Mouse (Mus musculus) liver, postnatal 0 days (tissue): ENCODE data around the gene Dtnbp1. TPM values are rescaled to one million over a fixed set of nuclear protein-coding genes. Genes with fewer than 3 reads are reported as not detected.

Source experiments
- ATAC-seq: fragments of 200-750 bp; cut with Nextera tagmentation; 2 replicates; pipeline ENCODE4 v1.8.0; 2017; ENCODE audit warnings: mild to moderate bottlenecking, moderate library complexity
- DNase-seq: peaks from one replicate; pipeline ENCODE4 v3.0.0-alpha.2; 2016
- H3K27ac ChIP-seq: fragments of 300-500 bp; sonication (generic); 2 replicates; pipeline ENCODE4 v1.5.1; 2014; ENCODE audit warnings: antibody characterized with exemption, moderate library complexity, mild to moderate bottlenecking, low read depth
- H3K27me3 ChIP-seq: fragments of 300-500 bp; sonication (generic); 2 replicates; pipeline ENCODE4 v1.6.1; 2014; ENCODE audit warnings: low read length, control low read depth, mixed read lengths; ENCODE audit not compliant: insufficient read depth
- H3K36me3 ChIP-seq: fragments of 300-500 bp; sonication (generic); replicated peaks from 2 replicates; pipeline ENCODE4 v1.6.1; 2014; ENCODE audit warnings: mild to moderate bottlenecking, control low read depth, low read length, moderate library complexity, mixed read lengths; ENCODE audit not compliant: insufficient read depth
- H3K4me1 ChIP-seq: fragments of 300-500 bp; sonication (generic); 2 replicates; pipeline ENCODE4 v1.6.1; 2014; ENCODE audit warnings: antibody characterized with exemption, mild to moderate bottlenecking, control low read depth; ENCODE audit not compliant: insufficient read depth
- H3K4me2 ChIP-seq: fragments of 300-500 bp; sonication (generic); 2 replicates; pipeline ENCODE4 v1.6.1; 2014; ENCODE audit warnings: low read depth, mild to moderate bottlenecking, low read length, moderate library complexity, mixed read lengths
- H3K4me3 ChIP-seq: fragments of 300-500 bp; sonication (generic); 2 replicates; pipeline ENCODE4 v1.5.1; 2014; ENCODE audit warnings: low read depth, low read length
- H3K9ac ChIP-seq: fragments of 300-500 bp; sonication (generic); replicated peaks from 2 replicates; pipeline ENCODE4 v1.6.1; 2014; ENCODE audit warnings: mild to moderate bottlenecking, moderate library complexity
- H3K9me3 ChIP-seq: fragments of 300-500 bp; sonication (generic); 2 replicates; pipeline ENCODE4 v1.6.1; 2016; ENCODE audit warnings: mild to moderate bottlenecking, control low read depth, low read length, mixed read lengths
- CTCF ChIP-seq: sonication (generic); IDR thresholded peaks from 2 replicates; pipeline ENCODE4 v1.5.1; 2016; ENCODE audit warnings: antibody characterized with exemption, low read depth
- EP300 ChIP-seq: IDR thresholded peaks from 2 replicates; pipeline ENCODE4 v1.6.1; 2016; ENCODE audit warnings: antibody characterized with exemption, low read depth, mild to moderate bottlenecking
- WGBS: fragments of 180-500 bp; shearing (Covaris S2); extraction: QIAGEN DNeasy Blood & Tissue Kit; methylation state at CpG from one replicate; pipeline ENCODE4 v1.1.7; 2014; ENCODE audit not compliant: insufficient replicate concordance; 5-methylcytosine and 5-hydroxymethylcytosine counted together
- polyA plus RNA-seq: library from polyadenylated mRNA; unstranded; fragments of >200 nt; fragmentation: Nextera tagmentation; extraction: Ambion mirVana; gene quantifications from 2 replicates; pipeline ENCODE4 v1.2.1, GENCODE M21; 2015

Gene Dtnbp1
- polyA plus RNA-seq, 1 experiment from 2014 or later: 34.2 TPM

DNA sequence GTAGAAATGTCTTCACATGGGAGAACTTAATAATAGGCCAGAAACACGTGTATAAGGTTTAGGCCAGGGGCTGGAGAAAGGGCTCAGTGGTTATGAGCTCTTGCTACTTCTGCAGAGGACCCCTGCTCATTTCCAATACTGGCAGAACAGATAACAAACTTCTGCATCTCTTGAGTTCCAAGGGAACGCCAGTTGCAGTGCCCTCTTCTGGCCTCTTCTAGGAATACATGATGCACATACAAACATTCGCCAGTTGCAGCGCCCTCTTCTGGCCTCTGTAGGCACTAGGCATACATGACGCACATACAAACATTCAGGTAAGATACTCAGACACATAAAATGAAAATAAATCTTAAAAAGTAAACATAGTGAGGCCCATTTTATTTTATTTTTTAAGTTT, 4.5 kb upstream of the Dtnbp1 start:
- 0 out of 2 replicates have a peak overlapping the region, but pooled peaks have one; percentile 5 for H3K27ac ChIP-seq

DNA sequence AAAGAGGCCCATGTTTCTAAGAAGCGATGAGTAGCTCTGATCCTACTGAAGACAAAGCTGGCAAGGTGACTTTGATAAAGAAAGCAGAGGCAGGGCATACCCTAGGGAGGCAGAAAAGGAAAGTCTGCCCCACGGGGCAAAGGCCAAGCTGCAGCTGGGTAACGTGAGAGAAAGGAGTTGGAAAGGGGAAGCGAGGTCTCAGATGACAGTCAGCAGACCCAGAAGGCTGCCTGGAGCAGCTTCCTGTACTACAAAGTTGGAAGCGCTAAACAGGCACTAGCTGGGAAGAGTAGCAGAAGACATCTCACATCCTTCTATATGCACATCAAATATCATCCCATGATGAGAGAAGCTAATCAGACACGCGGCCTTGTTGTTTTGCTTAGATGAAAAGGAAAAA, 3.9 kb upstream of the Dtnbp1 start:
- Histone ChIP-seq H3K36me3 (no peaks in the 10 kb centered on the region), H3K27ac (0 out of 2 replicates have a peak overlapping the region, but pooled peaks have one; percentile 5), H3K4me1 (peaks cover 7% of the 10 kb centered on the region), H3K9ac (no peak overlapping the region), H3K9me3 (no peaks in the 10 kb centered on the region), H3K4me2 (no peak overlapping the region), H3K27me3 (no peaks in the 10 kb centered on the region), H3K4me3 (no peak overlapping the region)
- WGBS: 40% methylated on average over 7 of the region's 7 CpGs
- ATAC-seq: no peak
- DNase-seq: peak; percentile 39
- TF ChIP-seq CTCF (no peak), EP300 (no peak)

More for the DNA sequence above, 4.5 kb upstream of the Dtnbp1 start:
- H3K36me3 ChIP-seq: no peaks in the 10 kb centered on the region
- peaks cover 7% of the 10 kb centered on the region for H3K4me1 ChIP-seq
- no peaks in the 10 kb centered on the region for H3K27me3 ChIP-seq
- no peak overlapping the region for H3K4me3 ChIP-seq
- H3K9ac ChIP-seq: no peak overlapping the region
- no peak for TF ChIP-seq EP300
- TF ChIP-seq CTCF: peak; percentile 74
- ATAC-seq (no peak), DNase-seq (peak; percentile 56)
- no peaks in the 10 kb centered on the region for H3K9me3 ChIP-seq
- no peak overlapping the region for H3K4me2 ChIP-seq
- 63% methylated on average over 5 of the region's 5 CpGs for WGBS

DNA sequence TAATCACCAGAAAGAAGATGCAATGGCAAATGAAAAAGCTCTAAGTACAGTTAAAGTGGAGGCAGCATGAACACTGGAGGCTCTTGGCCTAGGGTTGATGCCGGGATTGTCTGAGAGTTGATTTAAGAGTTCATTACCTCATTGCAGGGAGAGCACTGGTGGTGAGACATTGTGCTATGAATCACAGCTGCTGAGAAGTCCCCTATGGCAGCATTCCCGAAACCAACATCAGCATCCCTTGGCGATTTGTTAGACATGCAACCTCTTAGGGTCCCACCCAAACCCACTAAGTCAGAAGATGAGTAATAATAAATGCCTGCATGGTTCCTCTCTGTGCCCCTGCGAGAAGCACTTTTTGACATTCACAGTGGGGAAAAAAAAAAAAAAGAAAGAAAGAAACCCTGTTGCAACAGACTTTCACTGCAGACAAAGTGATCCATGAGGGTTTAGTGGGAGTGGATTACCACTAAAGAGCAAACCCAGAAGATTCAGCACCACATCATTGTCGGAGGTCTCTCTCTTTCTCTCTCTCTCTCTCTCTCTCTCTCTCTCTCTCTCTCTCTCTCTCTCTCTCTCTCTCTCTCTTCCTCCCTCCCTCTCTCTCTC, 3.1 kb upstream of the Dtnbp1 start:
- Histone ChIP-seq H3K9ac (no peak overlapping the region), H3K4me2 (no peak overlapping the region), H3K36me3 (no peaks in the 10 kb centered on the region), H3K9me3 (no peaks in the 10 kb centered on the region), H3K4me3 (no peak overlapping the region), H3K27me3 (no peaks in the 10 kb centered on the region), H3K27ac (no peak overlapping the region), H3K4me1 (peaks cover 7% of the 10 kb centered on the region)
- TF ChIP-seq EP300 (no peak), CTCF (no peak)
- 81% methylated on average over 5 of the region's 5 CpGs for WGBS
- no peak for DNase-seq
- no peak for ATAC-seq

DNA sequence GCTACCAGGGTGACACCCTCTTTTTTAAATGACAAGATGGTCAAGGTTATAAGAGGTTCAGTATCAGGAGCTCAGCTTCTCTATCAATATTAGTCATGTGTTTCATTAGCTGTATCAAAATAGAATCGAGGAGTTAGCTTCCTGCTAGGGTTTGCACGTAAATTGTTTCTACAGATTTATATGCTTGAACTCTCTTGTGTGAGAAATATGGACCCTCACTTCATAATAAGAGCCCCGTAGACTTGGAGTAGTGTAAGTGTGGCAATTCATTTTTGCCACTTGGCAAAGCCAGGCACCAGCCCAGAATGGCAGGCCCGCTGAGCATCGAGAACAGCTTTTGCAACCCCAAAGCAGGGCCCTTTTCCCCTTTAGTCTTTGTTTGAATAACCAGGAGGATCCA, 1.1 kb upstream of the Dtnbp1 start:
- Histone ChIP-seq H3K4me2 (no peak overlapping the region), H3K9me3 (no peaks in the 10 kb centered on the region), H3K36me3 (peaks cover 3% of the 10 kb centered on the region; the same call in 1 of the 2 replicates), H3K4me1 (peaks cover 7% of the 10 kb centered on the region), H3K27ac (no peak overlapping the region), H3K27me3 (no peaks in the 10 kb centered on the region), H3K4me3 (no peak overlapping the region), H3K9ac (no peak overlapping the region)
- TF ChIP-seq EP300: no peak
- no peak for DNase-seq
- WGBS: 74% methylated on average over 5 of the region's 5 CpGs
- no peak for ATAC-seq

DNA sequence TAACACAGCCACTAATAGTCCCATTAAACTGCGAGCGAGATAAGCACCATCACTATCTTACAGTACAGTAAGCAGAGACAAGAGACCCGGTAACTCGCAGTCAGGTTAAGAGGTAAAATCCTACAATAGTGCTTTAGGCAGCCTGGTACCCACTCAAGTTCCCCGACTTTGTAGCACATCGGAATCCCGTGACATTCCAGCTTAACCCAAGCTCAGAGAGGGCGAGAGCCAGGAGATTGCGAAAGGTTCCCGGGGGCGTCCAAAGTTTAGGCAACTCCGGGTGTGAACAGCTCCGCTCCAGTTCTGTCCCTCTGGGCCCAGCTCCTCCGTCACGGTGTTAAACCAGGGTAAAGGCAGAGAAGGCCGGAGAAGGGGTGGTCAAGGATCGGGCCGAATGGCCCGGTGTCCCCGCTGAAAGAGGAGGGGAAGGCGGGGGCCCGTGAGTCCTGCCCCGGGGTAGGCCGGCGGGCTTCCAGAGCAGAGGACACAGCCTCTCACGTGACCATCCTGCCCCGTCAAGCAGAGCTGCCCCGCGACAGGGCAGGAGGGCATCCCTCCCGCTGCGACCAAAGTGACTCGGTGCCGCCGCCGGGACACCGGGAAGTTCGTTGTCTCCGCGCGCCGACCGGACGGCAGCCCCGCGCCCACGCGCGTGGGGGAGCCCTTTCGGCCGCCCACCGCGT, 578 bp downstream of the Dtnbp1 start:
- H3K9ac ChIP-seq: peak overlapping the region; percentile 87
- ATAC-seq (peak; percentile 89), DNase-seq (peak; percentile 81)
- H3K36me3 ChIP-seq: peaks cover 3% of the 10 kb centered on the region; the same call in 1 of the 2 replicates
- no peaks in the 10 kb centered on the region for H3K9me3 ChIP-seq
- TF ChIP-seq EP300: no peak
- TF ChIP-seq CTCF: no peak
- peak overlapping the region; percentile 82 for H3K4me3 ChIP-seq
- H3K4me2 ChIP-seq: peak overlapping the region; percentile 96
- H3K27me3 ChIP-seq: no peaks in the 10 kb centered on the region
- H3K4me1 ChIP-seq: peaks cover 10% of the 10 kb centered on the region
- WGBS: under 1% methylated on average over 39 of the region's 52 CpGs
- H3K27ac ChIP-seq: peak overlapping the region; percentile 96

DNA sequence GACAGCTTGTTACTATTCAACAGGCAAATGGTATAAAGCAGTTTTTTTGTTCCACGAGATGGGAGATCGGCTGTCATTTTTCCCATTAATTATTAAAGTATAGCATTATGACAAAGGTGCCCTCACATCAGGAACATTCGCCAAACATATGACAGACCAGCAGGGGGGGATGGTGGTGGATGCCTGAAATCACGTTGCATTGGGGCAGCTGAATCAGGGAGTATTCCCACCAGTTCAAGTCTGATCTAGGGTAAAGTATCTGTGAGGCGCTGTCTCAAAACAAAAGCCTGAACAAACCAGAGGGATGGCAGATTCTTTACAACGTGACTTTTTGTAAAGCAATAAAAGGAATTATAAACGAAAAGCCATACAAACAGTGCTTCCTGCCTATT, 1.1 kb downstream of the Dtnbp1 start:
- peak; percentile 65 for DNase-seq
- peak overlapping the region; percentile 96 for H3K27ac ChIP-seq
- ATAC-seq: peak; percentile 43; the same call in 1 of the 2 replicates
- peak overlapping the region; percentile 82 for H3K4me3 ChIP-seq
- peak overlapping the region; percentile 96 for H3K4me2 ChIP-seq
- WGBS: 17% methylated on average over 7 of the region's 7 CpGs
- TF ChIP-seq CTCF (peak; percentile 70), EP300 (no peak)
- no peaks in the 10 kb centered on the region for H3K9me3 ChIP-seq
- H3K27me3 ChIP-seq: no peaks in the 10 kb centered on the region
- H3K9ac ChIP-seq: peak overlapping the region; percentile 87
- peaks cover 3% of the 10 kb centered on the region; the same call in 1 of the 2 replicates for H3K36me3 ChIP-seq
- H3K4me1 ChIP-seq: peaks cover 13% of the 10 kb centered on the region
